Mouse (Mus musculus): ENCODE results near the gene Zfp786.

- TF ChIP-seq POLR2A (IDR thresholded peaks at IDR 0.05; ENCODE audit: borderline replicate concordance, extremely low read depth, low read depth, low read length) (no peak), CTCF (IDR thresholded peaks at IDR 0.05; ENCODE audit: insufficient read depth, low read length) (no peak)
Observed at GRCm38 (mm10) chr6:47828950-47829349, 1.7 kb downstream of the Zfp786 start.
